Mouse (Mus musculus) bone marrow, adult 2 months (tissue): ENCODE data around the gene Hivep3.

Experiments used
- CTCF ChIP-seq: fragments of 200-500 bp; IDR thresholded peaks from 2 replicates; pipeline ENCODE4 v1.5.1; 2011; ENCODE audit warnings: low read length, control low read depth; ENCODE audit not compliant: control insufficient read depth, insufficient read depth
- POLR2A ChIP-seq: fragments of 200-500 bp; IDR thresholded peaks from 2 replicates; pipeline ENCODE4 v1.6.1; 2011; ENCODE audit warnings: low read depth, mild to moderate bottlenecking, control low read depth, low read length, borderline replicate concordance; ENCODE audit not compliant: control insufficient read depth

DNA sequence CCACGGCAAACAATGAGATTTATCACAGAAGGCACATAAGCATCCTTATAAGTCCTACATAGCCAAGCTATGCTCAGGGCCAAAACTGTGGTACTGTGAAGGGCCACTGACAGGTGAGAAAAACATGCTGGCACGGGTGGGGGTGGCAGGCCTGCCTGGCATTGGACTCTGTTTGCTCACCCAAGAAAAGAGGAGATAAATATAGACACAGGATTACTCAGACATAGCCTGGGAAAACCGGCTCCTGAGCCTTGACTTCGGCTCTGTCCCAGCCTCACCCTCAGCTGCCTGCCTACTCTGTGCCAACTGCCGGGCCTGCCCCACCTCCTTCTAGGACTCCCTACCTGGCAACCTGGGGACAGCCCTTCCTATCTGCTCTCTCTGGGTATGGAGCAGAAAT lies 410.8 kb downstream of the Hivep3 start:
- TF ChIP-seq CTCF (no peak), POLR2A (no peak)
